Mouse (Mus musculus) activated CD4-positive, CD25-positive, alpha-beta regulatory T cell (primary cell): Measurements from ENCODE around the gene Ubqln2. TPM values are rescaled to one million over a fixed set of nuclear protein-coding genes. Genes with fewer than 3 reads are reported as not detected.

Experiments
- polyA plus RNA-seq, 2 experiments: library from polyadenylated mRNA; unstranded; fragments of 100-300 nt; shearing (Covaris generic); gene quantifications; one replicate each; pipeline ENCODE4 v1.2.1; 2017

Gene Ubqln2
- polyA plus RNA-seq, result 1 to 10 TPM; 4.3 to 5.8 TPM

DNA sequence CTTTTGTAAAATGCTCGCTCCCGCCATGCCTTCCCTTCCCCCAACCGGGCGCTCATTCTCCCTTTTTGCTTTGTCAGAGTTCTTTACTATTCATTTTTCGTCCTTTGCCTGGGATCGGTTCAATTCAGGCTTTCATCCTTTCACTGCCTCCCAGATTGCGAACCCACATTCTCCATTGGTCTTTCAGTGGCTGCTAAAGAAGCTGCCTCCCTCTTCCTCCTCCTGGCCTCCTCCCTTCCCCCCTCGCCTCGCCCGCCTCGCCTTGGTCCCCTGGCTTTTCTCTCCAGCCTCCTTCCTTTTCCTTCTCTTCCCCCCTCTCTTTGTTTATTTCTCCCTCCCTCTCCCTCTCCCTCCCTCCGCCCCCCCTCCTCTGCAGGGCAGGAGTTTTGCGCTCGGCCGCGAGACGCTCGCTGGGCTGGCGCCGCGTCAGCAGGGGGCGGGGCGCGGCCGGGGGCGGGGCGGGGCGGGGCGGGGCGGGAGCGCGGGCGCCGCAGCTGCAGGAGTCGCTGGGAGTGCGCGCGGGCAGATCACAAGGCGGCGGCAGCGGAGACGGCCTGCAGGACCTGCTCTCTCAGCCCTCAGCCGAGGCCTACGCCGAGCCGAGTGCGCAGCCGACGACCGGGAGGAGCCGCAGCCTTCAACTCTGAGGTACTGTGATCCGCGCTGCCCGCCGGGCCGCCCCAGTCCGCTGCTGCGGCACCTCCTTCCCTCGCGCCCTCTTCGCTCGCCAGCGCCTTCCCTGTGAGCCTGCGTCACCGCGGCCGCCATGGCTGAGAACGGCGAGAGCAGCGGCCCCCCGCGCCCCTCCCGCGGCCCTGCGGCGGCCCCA is at the start of gene Ubqln2:
Gene Ubqln2, plus strand, starts transcription at position 540 of the 829 bp plus-strand sequence.

Other genes with a start within 250 kb of the Ubqln2 start
- not detected for gene Cypt3, start 60.4 kb downstream of the Ubqln2 start, polyA plus RNA-seq
- 1 to 10 TPM in 1 of 2 experiments, under 1 TPM in 1; 0.33 to 1.5 TPM for gene Kctd12b, start 198.2 kb downstream of the Ubqln2 start, polyA plus RNA-seq
- 10 to 100 TPM; 48.9 to 51.7 TPM for gene Nbdy, start 225.4 kb downstream of the Ubqln2 start, polyA plus RNA-seq